Mouse (Mus musculus) brain, embryonic 14.5 days (tissue): ENCODE data around the gene Wrap73. TPM values are rescaled to one million over a fixed set of nuclear protein-coding genes. Genes with fewer than 3 reads are reported as not detected.

Source experiments
- DNase-seq: peaks from one replicate; pipeline ENCODE4 v3.0.0-alpha.2; 2011; ENCODE audit warnings: low read depth
- CTCF ChIP-seq: fragments of 200-500 bp; IDR thresholded peaks from 2 replicates; pipeline ENCODE4 v1.5.1; 2012; ENCODE audit warnings: inconsistent platforms, mild to moderate bottlenecking, moderate library complexity, borderline replicate concordance; ENCODE audit not compliant: insufficient read depth, insufficient read length; ENCODE audit errors: extremely low read depth
- POLR2A ChIP-seq: fragments of 200-500 bp; IDR thresholded peaks from 2 replicates; pipeline ENCODE4 v1.6.1; 2012; ENCODE audit warnings: mild to moderate bottlenecking, inconsistent platforms, borderline replicate concordance; ENCODE audit not compliant: poor library complexity, insufficient read depth, insufficient read length, severe bottlenecking; ENCODE audit errors: extremely low read depth
- polyA plus RNA-seq: library from polyadenylated mRNA; depleted of rRNA; stranded (reverse); fragments of >200 nt; gene quantifications from 2 replicates; pipeline ENCODE4 v1.2.3, GENCODE M21; 2012

The Wrap73 gene
- polyA plus RNA-seq, 1 experiment: 42.5 TPM

- TF ChIP-seq POLR2A (no peak), CTCF (no peak)
- peak; percentile 12 for DNase-seq
Observed at GRCm38 (mm10) chr4:154141009-154141867, 934 bp upstream of the Wrap73 start.

- TF ChIP-seq POLR2A (no peak), CTCF (no peak)
- no peak for DNase-seq
Observed at GRCm38 (mm10) chr4:154144712-154145111, 2.5 kb downstream of the Wrap73 start.

- DNase-seq: no peak
- no peak for TF ChIP-seq CTCF
- no peak for TF ChIP-seq POLR2A
Observed at GRCm38 (mm10) chr4:154146342-154146741, 4.2 kb downstream of the Wrap73 start.

- DNase-seq: no peak
- TF ChIP-seq CTCF: no peak
- TF ChIP-seq POLR2A: no peak
Observed at GRCm38 (mm10) chr4:154154104-154154503, 11.9 kb downstream of the Wrap73 start.

GRCm38 (mm10) chr4:154156050-154156449, 13.9 kb downstream of the Wrap73 start:
- DNase-seq: no peak
- TF ChIP-seq POLR2A (no peak), CTCF (no peak)

GRCm38 (mm10) chr4:154157970-154158662, 15.9 kb downstream of the Wrap73 start:
- no peak for DNase-seq
- TF ChIP-seq CTCF (no peak), POLR2A (no peak)

GRCm38 (mm10) chr4:154159002-154159401, 16.8 kb downstream of the Wrap73 start:
- TF ChIP-seq CTCF (peak; percentile 95), POLR2A (no peak)
- peak; percentile 79 for DNase-seq

- TF ChIP-seq POLR2A: no peak
- no peak for TF ChIP-seq CTCF
- DNase-seq: peak; percentile 25
Observed at GRCm38 (mm10) chr4:154159961-154160537, 17.9 kb downstream of the Wrap73 start.

GRCm38 (mm10) chr4:154160538-154161390, 18.6 kb downstream of the Wrap73 start, which contains the start of gene Tprgl:
Gene Tprgl (minus strand): TSS chr4:154160666.
- peak; percentile 99 for DNase-seq
- TF ChIP-seq CTCF (no peak), POLR2A (peak; percentile 97)

- TF ChIP-seq POLR2A: no peak
- TF ChIP-seq CTCF: peak; percentile 94
- peak; percentile 83 for DNase-seq
Observed at GRCm38 (mm10) chr4:154163296-154163695, 21.1 kb downstream of the Wrap73 start.
